Mouse (Mus musculus) heart, postnatal 0 days (tissue): ENCODE data around the gene Emx1. TPM values are rescaled to one million over a fixed set of nuclear protein-coding genes. Genes with fewer than 3 reads are reported as not detected.
"Not testable (repeated sequence)": the region's sequence is repeated elsewhere in the genome, so short reads cannot be mapped to it uniquely, and the experiment has no call there.

Experiments used
- ATAC-seq: fragments of 200-750 bp; cut with Nextera tagmentation; 2 replicates; pipeline ENCODE4 v1.8.0; 2017; ENCODE audit warnings: low read depth, moderate number of reproducible peaks, moderate library complexity; ENCODE audit not compliant: insufficient read depth
- DNase-seq: peaks from one replicate; pipeline ENCODE4 v3.0.0-alpha.2; 2016; ENCODE audit warnings: low spot score
- H3K27ac ChIP-seq: fragments of 300-500 bp; sonication (generic); 2 replicates; pipeline ENCODE4 v1.5.1; 2014; ENCODE audit warnings: low read depth, mild to moderate bottlenecking
- H3K27me3 ChIP-seq: fragments of 300-500 bp; sonication (generic); 2 replicates; pipeline ENCODE4 v1.6.1; 2014; ENCODE audit warnings: low read length, mixed read lengths; ENCODE audit not compliant: control insufficient read depth, insufficient read depth
- H3K36me3 ChIP-seq: fragments of 300-500 bp; sonication (generic); replicated peaks from 2 replicates; pipeline ENCODE4 v1.6.1; 2014; ENCODE audit warnings: low read length, mixed read lengths; ENCODE audit not compliant: control insufficient read depth, insufficient read depth
- H3K4me1 ChIP-seq: fragments of 300-500 bp; sonication (generic); 2 replicates; pipeline ENCODE4 v1.6.1; 2014; ENCODE audit warnings: antibody characterized with exemption; ENCODE audit not compliant: control insufficient read depth, insufficient read depth
- H3K4me2 ChIP-seq: fragments of 300-500 bp; sonication (generic); 2 replicates; pipeline ENCODE4 v1.6.1; 2014; ENCODE audit warnings: low read depth, mild to moderate bottlenecking, low read length, moderate library complexity
- H3K4me3 ChIP-seq: fragments of 300-500 bp; sonication (generic); 2 replicates; pipeline ENCODE4 v1.5.1; 2014; ENCODE audit warnings: low read depth, low read length
- H3K9ac ChIP-seq: fragments of 300-500 bp; sonication (generic); replicated peaks from 2 replicates; pipeline ENCODE4 v1.6.1; 2014; ENCODE audit warnings: low read depth, low read length, mixed read lengths
- H3K9me3 ChIP-seq: fragments of 300-500 bp; sonication (generic); replicated peaks from 2 replicates; pipeline ENCODE4 v1.6.1; 2016; ENCODE audit warnings: low read length; ENCODE audit not compliant: control insufficient read depth
- CTCF ChIP-seq: IDR thresholded peaks from 2 replicates; pipeline ENCODE4 v1.5.1; 2016; ENCODE audit warnings: antibody characterized with exemption, control low read depth, low read depth
- EP300 ChIP-seq: IDR thresholded peaks from 2 replicates; pipeline ENCODE4 v1.6.1; 2016; ENCODE audit warnings: antibody characterized with exemption, low read depth
- WGBS: fragments of 180-500 bp; shearing (Covaris S2); extraction: QIAGEN DNeasy Blood & Tissue Kit; methylation state at CpG from one replicate; pipeline ENCODE4 v1.1.7; 2014; 5-methylcytosine and 5-hydroxymethylcytosine counted together
- polyA plus RNA-seq: library from polyadenylated mRNA; unstranded; fragments of >200 nt; fragmentation: Nextera tagmentation; extraction: Ambion mirVana; gene quantifications from 2 replicates; pipeline ENCODE4 v1.2.1, GENCODE M21; 2015
- total RNA-seq: library from RNA; depleted of rRNA; stranded (reverse); fragments of >200 nt; gene quantifications from 2 replicates; pipeline ENCODE4 v1.2.3, GENCODE M21; 2014; ENCODE audit warnings: low replicate concordance

Gene Emx1
- total and polyA plus RNA-seq, 2 experiments from 2014 or later = not detected

DNA sequence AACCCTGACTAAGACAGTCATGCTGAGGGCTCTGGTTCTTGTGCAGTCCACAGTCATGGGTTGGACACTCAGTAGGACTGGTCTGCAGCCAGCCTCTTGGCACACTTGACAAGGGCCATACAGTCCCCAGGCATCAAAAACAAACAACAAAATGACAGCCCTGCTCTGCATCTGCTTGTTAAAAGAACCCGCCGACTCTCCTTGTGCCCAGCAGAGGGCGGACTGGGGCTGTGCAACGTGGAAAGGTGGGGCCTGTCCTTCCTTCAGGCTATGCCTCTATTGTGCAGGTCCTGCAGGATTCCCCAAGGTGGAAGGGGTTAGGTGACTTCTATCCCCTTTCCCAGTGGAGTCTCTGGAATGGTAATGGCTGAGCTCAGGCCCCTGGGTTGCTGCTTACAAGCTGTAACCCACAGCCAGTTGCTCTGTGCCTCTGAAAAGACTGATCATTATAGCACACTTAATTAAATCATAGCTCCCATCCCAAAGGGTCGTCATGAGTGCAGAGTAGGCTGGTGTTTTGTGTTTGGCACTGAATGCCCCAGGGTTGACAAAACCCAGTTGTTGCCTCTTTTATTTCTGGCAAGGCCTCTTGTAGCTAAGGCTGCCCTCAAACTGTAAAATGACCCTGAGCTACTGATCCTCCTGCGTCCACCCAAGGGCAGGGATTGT, 28.0 kb upstream of the Emx1 start:
- H3K27me3 ChIP-seq, H3K36me3 ChIP-seq, H3K27ac ChIP-seq, H3K4me2 ChIP-seq, H3K4me3 ChIP-seq, H3K9me3 ChIP-seq, H3K9ac ChIP-seq, H3K4me1 ChIP-seq: not testable (repeated sequence)
- 22% methylated on average over 6 of the region's 6 CpGs for WGBS
- peak; percentile 69 for TF ChIP-seq CTCF
- ATAC-seq (peak; percentile 30; the same call in 1 of the 2 replicates), DNase-seq (peak; percentile 13)

DNA sequence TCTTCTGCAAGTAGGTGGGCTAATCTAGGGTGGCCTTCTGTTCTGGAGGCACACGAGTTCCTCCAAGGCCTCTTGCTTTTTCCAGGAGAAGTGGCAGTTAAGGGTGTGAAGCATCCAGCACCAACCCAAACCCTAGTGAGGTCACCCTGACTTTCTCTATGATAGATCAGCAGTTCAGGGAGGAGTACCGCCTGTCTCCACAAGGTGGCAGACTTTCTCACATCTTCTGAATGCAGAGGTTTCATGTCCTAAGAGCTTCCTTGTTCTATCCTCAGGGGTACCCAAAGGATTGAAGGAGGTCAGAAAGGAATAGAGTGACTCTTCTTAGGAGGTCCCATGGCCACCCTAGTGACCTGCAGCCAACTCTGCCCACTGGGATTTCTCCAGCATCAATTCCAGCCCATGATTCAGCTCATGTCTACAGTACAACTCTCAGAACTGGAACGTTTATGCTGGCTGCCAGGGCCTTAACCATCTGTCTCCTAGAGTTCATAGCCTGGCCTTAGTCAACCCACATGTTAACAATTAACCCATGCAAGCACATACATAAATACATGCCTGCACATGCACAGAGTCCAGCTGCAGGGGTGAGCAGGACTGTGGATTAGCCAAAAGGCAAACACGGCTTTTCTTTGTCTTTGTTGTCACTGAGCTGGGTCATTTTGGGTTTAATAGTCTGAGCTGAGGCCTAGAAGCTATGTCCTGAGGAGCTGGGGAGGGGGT, 26.9 kb upstream of the Emx1 start:
- DNase-seq = peak; percentile 63
- WGBS = 42% methylated on average over 4 of the region's 4 CpGs
- no peak overlapping the region for H3K27ac ChIP-seq
- H3K36me3 ChIP-seq = no peaks in the 10 kb centered on the region
- no peak overlapping the region for H3K9ac ChIP-seq
- H3K4me2 ChIP-seq = no peak overlapping the region
- ATAC-seq = no peak
- H3K9me3 ChIP-seq = no peaks in the 10 kb centered on the region
- H3K4me1 ChIP-seq = no peaks in the 10 kb centered on the region
- TF ChIP-seq CTCF = peak; percentile 84
- TF ChIP-seq EP300 = no peak
- 0 out of 2 replicates have a peak, but pooled peaks cover 3% of the 10 kb centered on the region for H3K27me3 ChIP-seq
- H3K4me3 ChIP-seq = no peak overlapping the region

DNA sequence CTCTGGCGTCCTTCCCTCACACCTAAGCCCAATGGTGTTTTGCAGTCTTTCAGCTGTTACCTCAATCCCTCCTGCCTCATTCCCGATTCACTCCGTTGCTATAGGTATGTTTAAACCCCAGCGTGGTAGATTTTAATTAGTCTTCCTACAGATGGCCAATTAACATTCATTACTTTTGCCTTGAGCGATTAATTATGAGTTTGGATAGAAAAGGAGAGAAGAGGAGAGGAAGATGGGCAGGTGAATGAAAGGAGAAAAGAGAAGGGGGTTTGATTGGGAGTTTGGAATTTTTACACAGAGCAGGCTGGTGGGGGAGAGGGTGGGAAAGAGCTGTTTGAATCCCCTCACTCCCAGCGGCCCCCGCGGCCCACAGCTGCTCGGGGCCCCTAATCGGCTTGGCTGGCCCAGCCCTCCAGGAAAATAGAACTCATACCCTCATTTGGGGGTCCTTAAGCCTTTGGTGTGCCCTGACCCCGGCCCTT, 21.8 kb upstream of the Emx1 start:
- ATAC-seq = no peak
- no peak overlapping the region for H3K9ac ChIP-seq
- 0 out of 2 replicates have a peak, but pooled peaks cover 12% of the 10 kb centered on the region for H3K27me3 ChIP-seq
- no peak for TF ChIP-seq CTCF
- no peak for TF ChIP-seq EP300
- no peaks in the 10 kb centered on the region for H3K9me3 ChIP-seq
- DNase-seq = no peak
- H3K27ac ChIP-seq = no peak overlapping the region
- H3K36me3 ChIP-seq = no peaks in the 10 kb centered on the region
- WGBS = 55% methylated on average over 11 of the region's 11 CpGs
- no peaks in the 10 kb centered on the region for H3K4me1 ChIP-seq
- H3K4me3 ChIP-seq = no peak overlapping the region
- no peak overlapping the region for H3K4me2 ChIP-seq

DNA sequence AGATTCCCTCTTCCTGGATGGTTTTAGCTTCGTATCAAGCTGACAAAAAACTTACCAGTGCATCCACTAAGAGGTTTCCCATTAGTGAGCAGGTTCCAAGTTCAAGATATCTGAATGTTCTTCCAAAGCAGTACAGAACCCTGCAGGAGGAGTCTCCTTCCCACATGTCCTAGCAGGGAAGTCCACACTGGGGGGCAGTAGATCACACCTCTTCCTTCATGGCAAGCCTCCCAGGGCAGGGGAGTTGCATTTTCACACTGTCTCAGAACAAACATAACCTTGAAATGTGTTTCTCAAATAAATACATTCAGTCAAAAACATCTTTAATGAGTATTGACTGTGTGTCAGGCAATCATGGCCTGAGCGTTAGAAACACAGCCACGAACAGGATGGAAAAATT, 7.7 kb upstream of the Emx1 start:
- Histone ChIP-seq H3K4me3 (no peak overlapping the region), H3K36me3 (no peaks in the 10 kb centered on the region), H3K27me3 (peaks cover 15% of the 10 kb centered on the region), H3K9me3 (no peaks in the 10 kb centered on the region), H3K4me1 (no peaks in the 10 kb centered on the region), H3K4me2 (no peak overlapping the region), H3K9ac (no peak overlapping the region), H3K27ac (no peak overlapping the region)
- WGBS = 49% methylated on average over 3 of the region's 3 CpGs
- ATAC-seq (no peak), DNase-seq (no peak)
- TF ChIP-seq CTCF (0 out of 2 replicates have a peak, but pooled peaks have one; percentile 17), EP300 (no peak)

DNA sequence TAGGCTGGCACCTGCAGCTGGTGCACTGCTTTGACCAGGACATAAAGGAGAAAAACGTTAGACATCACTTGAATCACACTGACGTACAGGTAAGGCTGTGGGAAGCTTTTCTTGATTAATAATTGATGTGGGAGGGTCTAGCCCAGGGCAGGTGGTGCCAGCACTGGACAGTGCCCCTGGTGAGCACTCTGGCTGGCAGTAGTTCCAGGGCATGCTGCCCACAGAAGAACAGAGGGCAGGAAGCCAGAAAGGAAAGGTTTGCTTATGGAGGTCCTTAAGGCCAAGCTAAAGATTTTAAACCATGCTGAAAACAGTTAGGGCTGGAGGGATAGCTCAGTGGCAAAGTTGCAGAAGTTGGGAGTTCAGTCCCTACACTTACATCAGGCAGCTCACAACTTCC, 7.2 kb upstream of the Emx1 start:
- H3K4me3 ChIP-seq = no peak overlapping the region
- no peaks in the 10 kb centered on the region for H3K36me3 ChIP-seq
- ATAC-seq (no peak), DNase-seq (no peak)
- H3K27me3 ChIP-seq = peaks cover 17% of the 10 kb centered on the region
- H3K9ac ChIP-seq = no peak overlapping the region
- H3K4me2 ChIP-seq = no peak overlapping the region
- H3K27ac ChIP-seq = no peak overlapping the region
- H3K9me3 ChIP-seq = no peaks in the 10 kb centered on the region
- no peaks in the 10 kb centered on the region for H3K4me1 ChIP-seq
- WGBS = 41% methylated on average over 2 of the region's 2 CpGs
- TF ChIP-seq EP300 (no peak), CTCF (no peak)
